Mouse (Mus musculus) neural tube, embryonic 14.5 days (tissue): ENCODE data around the gene Nkx2-5. TPM values are rescaled to one million over a fixed set of nuclear protein-coding genes. Genes with fewer than 3 reads are reported as not detected.

Source experiments
- ATAC-seq: fragments of 200-750 bp; cut with Nextera tagmentation; 2 replicates; pipeline ENCODE4 v1.8.0; 2017; ENCODE audit warnings: low read depth, mild to moderate bottlenecking, moderate TSS enrichment, moderate library complexity
- H3K27ac ChIP-seq: fragments of 300-500 bp; sonication (generic); 2 replicates; pipeline ENCODE4 v1.5.1; 2014; ENCODE audit warnings: low read depth, mild to moderate bottlenecking, control low read depth, low read length, moderate library complexity, mixed read lengths
- H3K27me3 ChIP-seq: fragments of 300-500 bp; sonication (generic); 2 replicates; pipeline ENCODE4 v1.6.1; 2014; ENCODE audit warnings: low read length; ENCODE audit not compliant: control insufficient read depth, insufficient read depth
- H3K36me3 ChIP-seq: fragments of 300-500 bp; sonication (generic); 2 replicates; pipeline ENCODE4 v1.6.1; 2014; ENCODE audit warnings: low read length, mixed read lengths; ENCODE audit not compliant: control insufficient read depth, insufficient read depth
- H3K4me1 ChIP-seq: fragments of 300-500 bp; sonication (generic); 2 replicates; pipeline ENCODE4 v1.6.1; 2014; ENCODE audit warnings: low read length; ENCODE audit not compliant: control insufficient read depth, insufficient read depth
- H3K4me2 ChIP-seq: fragments of 300-500 bp; sonication (generic); 2 replicates; pipeline ENCODE4 v1.6.1; 2014; ENCODE audit warnings: mild to moderate bottlenecking, low read depth, low read length, control low read depth
- H3K4me3 ChIP-seq: fragments of 300-500 bp; sonication (generic); 2 replicates; pipeline ENCODE4 v1.5.1; 2014; ENCODE audit warnings: low read depth, low read length, control low read depth, mixed read lengths
- H3K9ac ChIP-seq: fragments of 300-500 bp; sonication (generic); replicated peaks from 2 replicates; pipeline ENCODE4 v1.6.1; 2014; ENCODE audit warnings: low read depth, mild to moderate bottlenecking, control low read depth, low read length, mixed read lengths
- H3K9me3 ChIP-seq: fragments of 300-500 bp; sonication (generic); 2 replicates; pipeline ENCODE4 v1.6.1; 2016; ENCODE audit warnings: low read length; ENCODE audit not compliant: control insufficient read depth
- WGBS: fragments of 180-500 bp; shearing (Covaris S2); extraction: QIAGEN DNeasy Blood & Tissue Kit; methylation state at CpG from one replicate; pipeline ENCODE4 v1.1.7; 2014; 5-methylcytosine and 5-hydroxymethylcytosine counted together
- polyA plus RNA-seq: library from polyadenylated mRNA; unstranded; fragments of >200 nt; fragmentation: Nextera tagmentation; extraction: Ambion mirVana; gene quantifications from 2 replicates; pipeline ENCODE4 v1.2.1, GENCODE M21; 2014

Nkx2-5 gene
- polyA plus RNA-seq = not detected in 2 replicates

- Histone ChIP-seq H3K27me3 (peaks cover 56% of the 10 kb centered on the region), H3K36me3 (no peaks in the 10 kb centered on the region), H3K4me3 (no peak within 1 kb of the TSS), H3K9ac (no peak within 1 kb of the TSS), H3K4me2 (no peak within 1 kb of the TSS), H3K27ac (no peak within 1 kb of the TSS), H3K9me3 (no peaks in the 10 kb centered on the region), H3K4me1 (no peaks in the 10 kb centered on the region)
- WGBS = 2% methylated on average over 4 of the region's 5 CpGs
- no peak for ATAC-seq
These were observed at the start of gene Nkx2-5 for GRCm38 (mm10) chr17:26844909-26845148. Gene Nkx2-5 (minus strand): TSS chr17:26845009.

- Histone ChIP-seq H3K9me3 (no peaks in the 10 kb centered on the region), H3K4me3 (no peak overlapping the region), H3K27ac (no peak overlapping the region), H3K27me3 (no peaks in the 10 kb centered on the region; the same call in 1 of the 2 replicates), H3K4me2 (no peak overlapping the region), H3K9ac (no peak overlapping the region), H3K4me1 (no peaks in the 10 kb centered on the region), H3K36me3 (no peaks in the 10 kb centered on the region)
- ATAC-seq = 0 out of 2 replicates have a peak, but pooled peaks have one; percentile 11
- WGBS = 50% methylated on average over 6 of the region's 6 CpGs
These were observed 49.5 kb upstream of the Nkx2-5 start for GRCm38 (mm10) chr17:26894342-26894741.

- WGBS = 57% methylated on average over 6 of the region's 6 CpGs
- H3K4me1 ChIP-seq = no peaks in the 10 kb centered on the region
- no peak overlapping the region for H3K4me2 ChIP-seq
- H3K4me3 ChIP-seq = no peak overlapping the region
- ATAC-seq = no peak
- H3K36me3 ChIP-seq = no peaks in the 10 kb centered on the region
- H3K27ac ChIP-seq = no peak overlapping the region
- no peaks in the 10 kb centered on the region; the same call in 1 of the 2 replicates for H3K27me3 ChIP-seq
- no peaks in the 10 kb centered on the region for H3K9me3 ChIP-seq
- H3K9ac ChIP-seq = no peak overlapping the region
These were observed 48.7 kb upstream of the Nkx2-5 start for GRCm38 (mm10) chr17:26893492-26893891.

DNA sequence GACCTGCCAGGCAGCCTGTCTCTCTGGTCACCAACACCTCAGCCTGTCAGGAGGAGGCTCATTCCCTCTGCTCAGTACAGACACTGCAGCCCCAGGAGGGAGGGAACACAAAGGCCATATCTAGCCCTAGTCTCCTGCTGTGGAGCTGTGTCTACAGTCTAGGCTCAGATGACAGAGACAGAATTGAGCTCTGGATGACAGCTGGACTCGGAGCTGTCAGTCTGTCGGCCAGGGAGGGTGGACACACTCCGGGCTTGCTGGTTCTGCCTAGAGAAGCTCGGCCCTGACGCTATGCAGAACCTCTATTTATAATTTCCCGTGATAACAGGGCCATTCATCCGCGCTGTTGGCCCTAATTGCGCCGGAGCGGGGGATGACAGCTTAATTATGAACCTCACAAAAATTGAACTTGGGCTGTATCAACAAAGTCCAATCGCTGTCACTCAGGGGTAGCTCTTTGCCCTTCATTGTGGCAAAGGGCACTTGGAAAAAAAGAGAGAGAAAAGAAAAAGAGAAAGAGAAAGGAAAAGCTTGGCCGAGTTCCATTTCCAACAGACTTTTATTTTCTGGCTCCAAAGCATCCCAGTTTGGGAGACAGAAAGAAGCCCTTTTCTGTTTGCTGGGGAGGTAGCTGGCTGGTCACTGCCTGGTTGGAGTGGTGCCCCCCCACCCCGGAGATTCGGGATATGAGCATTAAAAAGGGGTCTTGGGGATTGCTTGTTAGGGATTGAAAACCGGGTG, 48.0 kb upstream of the Nkx2-5 start:
- Histone ChIP-seq H3K27me3 (no peaks in the 10 kb centered on the region; the same call in 1 of the 2 replicates), H3K9me3 (no peaks in the 10 kb centered on the region), H3K4me3 (no peak overlapping the region), H3K36me3 (no peaks in the 10 kb centered on the region), H3K9ac (no peak overlapping the region), H3K4me2 (no peak overlapping the region), H3K27ac (no peak overlapping the region; the same call in 1 of the 2 replicates), H3K4me1 (no peaks in the 10 kb centered on the region)
- 44% methylated on average over 16 of the region's 16 CpGs for WGBS
- no peak for ATAC-seq

DNA sequence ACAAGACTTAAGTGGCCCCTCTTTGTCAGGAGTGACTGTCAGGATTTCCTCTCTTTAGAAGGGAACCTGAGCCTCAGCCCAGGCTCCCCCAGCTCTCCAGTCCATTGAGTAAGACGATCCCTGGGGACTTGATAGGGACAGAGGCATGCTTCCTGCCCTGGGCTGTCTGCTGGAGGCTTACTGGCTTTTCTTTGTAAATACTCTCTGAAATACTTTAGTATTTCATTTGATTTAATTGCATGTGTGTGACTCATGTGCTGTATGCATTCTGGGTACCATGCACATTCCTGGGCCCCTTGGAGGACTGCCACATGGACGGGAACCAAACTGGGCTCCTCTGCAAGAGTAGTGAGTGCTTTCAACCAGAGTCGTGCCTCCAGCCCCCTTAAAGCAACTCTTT, 43.1 kb upstream of the Nkx2-5 start:
- 45% methylated on average over 3 of the region's 3 CpGs for WGBS
- ATAC-seq = no peak
- H3K27ac ChIP-seq = no peak overlapping the region

DNA sequence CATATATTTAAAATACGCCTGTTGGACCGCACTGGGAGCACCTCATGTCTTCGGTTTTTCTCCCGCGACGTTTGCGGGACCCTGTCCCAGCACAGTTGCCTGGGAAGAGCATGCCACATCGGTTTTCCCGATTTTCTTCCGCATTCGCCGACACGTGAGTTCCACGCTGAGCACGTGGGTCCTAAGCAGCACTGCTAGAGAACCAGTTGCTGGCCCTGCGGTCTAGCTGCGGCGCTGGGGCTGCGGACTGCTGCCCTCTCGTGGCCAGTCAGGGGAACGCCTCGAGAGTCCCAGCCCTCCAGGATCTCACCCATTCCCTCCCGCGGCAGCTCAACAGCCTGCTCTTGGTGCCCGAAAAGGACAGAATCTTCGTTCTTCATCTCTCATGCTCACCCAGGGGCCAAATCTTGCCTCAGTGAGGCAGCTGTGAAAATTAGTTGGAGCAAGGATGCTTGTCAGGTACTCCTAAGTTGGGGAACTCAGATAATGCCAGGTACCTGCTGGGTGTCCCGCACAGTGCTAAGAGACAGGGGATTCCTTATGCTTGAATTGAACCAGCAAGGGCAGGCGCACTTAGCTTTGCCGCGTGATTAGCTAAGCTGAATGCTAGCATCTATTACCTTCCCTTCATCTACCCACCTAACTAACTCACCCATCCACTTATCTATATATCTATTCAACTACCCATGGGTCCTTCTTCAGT, 41.4 kb upstream of the Nkx2-5 start:
- H3K36me3 ChIP-seq = no peaks in the 10 kb centered on the region
- no peak overlapping the region for H3K9ac ChIP-seq
- H3K4me3 ChIP-seq = peak overlapping the region; percentile 33
- ATAC-seq = peak; percentile 93
- no peaks in the 10 kb centered on the region for H3K9me3 ChIP-seq
- H3K27me3 ChIP-seq = no peaks in the 10 kb centered on the region; the same call in 1 of the 2 replicates
- H3K4me2 ChIP-seq = peak overlapping the region; percentile 66
- WGBS = 10% methylated on average over 30 of the region's 30 CpGs
- peaks cover 11% of the 10 kb centered on the region for H3K4me1 ChIP-seq
- H3K27ac ChIP-seq = no peak overlapping the region

More for the DNA sequence above, 43.1 kb upstream of the Nkx2-5 start:
- no peak overlapping the region for H3K4me3 ChIP-seq
- no peaks in the 10 kb centered on the region; the same call in 1 of the 2 replicates for H3K27me3 ChIP-seq
- no peak overlapping the region for H3K4me2 ChIP-seq
- no peaks in the 10 kb centered on the region for H3K9me3 ChIP-seq
- H3K4me1 ChIP-seq = peaks cover 11% of the 10 kb centered on the region
- no peak overlapping the region for H3K9ac ChIP-seq
- no peaks in the 10 kb centered on the region for H3K36me3 ChIP-seq

DNA sequence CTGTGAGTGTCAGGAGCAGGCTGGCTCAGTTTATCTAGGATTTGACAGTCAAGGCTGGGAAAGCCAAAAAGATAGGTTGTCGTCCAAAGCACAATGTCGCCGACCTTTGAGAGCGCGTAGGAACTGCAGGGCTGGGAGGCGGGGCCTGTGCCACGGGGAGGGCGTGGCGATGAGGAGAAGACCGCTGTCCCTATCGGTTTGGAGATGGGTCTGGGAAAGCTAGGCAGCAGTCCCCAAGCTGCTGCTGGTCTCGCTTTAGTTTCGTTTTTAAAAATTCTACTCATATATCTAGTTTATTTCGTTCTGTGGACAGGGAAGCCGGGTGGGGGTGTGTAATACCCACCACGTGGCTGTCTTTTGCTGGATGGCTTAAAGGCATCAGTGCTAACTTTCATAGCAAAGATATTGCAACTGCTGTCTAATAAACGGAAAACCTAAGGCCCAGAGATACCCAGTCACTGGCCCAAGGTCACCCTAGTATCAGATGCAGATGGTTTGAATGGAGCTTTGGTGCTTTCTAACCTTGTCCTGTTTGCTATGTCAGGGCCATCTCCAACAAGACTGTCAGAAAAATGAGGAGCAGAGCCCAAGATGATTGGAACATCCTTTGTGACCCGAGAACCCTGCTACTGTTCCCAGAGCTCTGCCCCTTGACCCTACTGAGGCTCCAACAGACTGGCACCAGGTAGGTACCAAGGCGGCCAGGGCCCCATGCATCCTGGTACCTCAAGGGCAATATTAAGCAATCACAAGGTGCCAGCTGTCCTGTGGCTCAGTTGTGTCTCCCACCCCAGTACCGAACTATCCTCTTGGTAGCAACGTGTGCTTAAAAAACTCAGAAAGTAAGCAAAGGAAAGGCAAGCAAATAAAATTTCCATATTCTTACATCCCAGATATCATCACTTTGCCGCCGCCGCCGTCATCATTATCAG, 40.5 kb upstream of the Nkx2-5 start:
- WGBS = 25% methylated on average over 25 of the region's 25 CpGs
- peak; percentile 58; the same call in 1 of the 2 replicates for ATAC-seq

GRCm38 (mm10) chr17:26883585-26883984, 38.8 kb upstream of the Nkx2-5 start:
- H3K9ac ChIP-seq = no peak overlapping the region
- H3K36me3 ChIP-seq = no peaks in the 10 kb centered on the region
- no peaks in the 10 kb centered on the region for H3K9me3 ChIP-seq
- no peak for ATAC-seq
- H3K4me3 ChIP-seq = no peak overlapping the region
- H3K4me2 ChIP-seq = no peak overlapping the region
- H3K27ac ChIP-seq = no peak overlapping the region
- WGBS = 76% methylated on average over 6 of the region's 6 CpGs
- no peaks in the 10 kb centered on the region for H3K27me3 ChIP-seq
- peaks cover 11% of the 10 kb centered on the region for H3K4me1 ChIP-seq

More for the DNA sequence above, 40.5 kb upstream of the Nkx2-5 start:
- Histone ChIP-seq H3K4me2 (peak overlapping the region; percentile 66), H3K9me3 (no peaks in the 10 kb centered on the region), H3K4me1 (peaks cover 11% of the 10 kb centered on the region), H3K4me3 (peak overlapping the region; percentile 33), H3K9ac (peak overlapping the region; percentile 4; the same call in 1 of the 2 replicates), H3K27me3 (no peaks in the 10 kb centered on the region; the same call in 1 of the 2 replicates), H3K27ac (no peak overlapping the region), H3K36me3 (no peaks in the 10 kb centered on the region)
